In genomic region chr14:55886571-55887382, GRCm38 (mm10) we compare ENCODE assay signal across 8 mouse cellular contexts. TPM values are rescaled to one million over a fixed set of nuclear protein-coding genes. Genes with fewer than 3 reads are reported as not detected.
DNase-seq lines count a peak whose midpoint lies in the region; ATAC-seq and TF ChIP-seq lines count a peak whose summit lies in the region.

No protein-coding gene starts in this region.

- intact Hi-C loops in heart, postnatal 25 days (cut with DNase I) = no loop called here

- 79% methylated on average over 24 of the region's 24 CpGs for WGBS in intestine, postnatal 0 days
- WGBS in neural tube, embryonic 15.5 days = 85% methylated on average over 24 of the region's 24 CpGs

- H3K9me3 ChIP-seq in megakaryocyte, embryonic 14.5 days = no peaks in the 10 kb centered on the region
- H3K9me3 ChIP-seq in intestine, postnatal 0 days (ENCODE audit: control insufficient read depth) = no peaks in the 10 kb centered on the region
- H3K9me3 ChIP-seq in neural tube, embryonic 15.5 days (replicated peaks) = no peaks in the 10 kb centered on the region

- H3K36me3 ChIP-seq in megakaryocyte, embryonic 14.5 days (replicated peaks; ENCODE audit: low read length) = peaks cover 62% of the 10 kb centered on the region
- peaks cover 52% of the 10 kb centered on the region for H3K36me3 ChIP-seq in intestine, postnatal 0 days (ENCODE audit: control insufficient read depth, insufficient read depth)
- H3K36me3 ChIP-seq in neural tube, embryonic 15.5 days = peaks cover 47% of the 10 kb centered on the region

- H3K4me2 ChIP-seq in intestine, postnatal 0 days (replicated peaks; ENCODE audit: low read depth) = peak overlapping the region; percentile 86
- peak overlapping the region; percentile 83; the same call in 1 of the 2 replicates for H3K4me2 ChIP-seq in neural tube, embryonic 15.5 days

- peak; percentile 91 for DNase-seq in heart, adult 11 months
- no peak for DNase-seq in heart, postnatal 25 days (ENCODE audit: low spot score)
- no peak for DNase-seq in ovary, postnatal 36 days (ENCODE audit: low spot score)
- no peak for DNase-seq in frontal cortex, postnatal 14 days (ENCODE audit: low spot score in 2 of 2)

- no peak for TF ChIP-seq CTCF in intestine, postnatal 0 days (IDR thresholded peaks at IDR 0.05; ENCODE audit: low read depth)

- H3K4me3 ChIP-seq in megakaryocyte, embryonic 14.5 days (replicated peaks) = peak overlapping the region; percentile 94
- H3K4me3 ChIP-seq in intestine, postnatal 0 days (ENCODE audit: low read depth, low read length) = 0 out of 2 replicates have a peak overlapping the region, but pooled peaks have one; percentile 81
- no peak overlapping the region for H3K4me3 ChIP-seq in neural tube, embryonic 15.5 days (replicated peaks)

- no peak for ATAC-seq in megakaryocyte, adult 5-6 weeks (ENCODE audit: poor library complexity, severe bottlenecking)
- no peak for ATAC-seq in intestine, postnatal 0 days
- no peak for ATAC-seq in neural tube, embryonic 15.5 days (ENCODE audit: low FRiP score)

- no peak overlapping the region for H3K27ac ChIP-seq in intestine, postnatal 0 days (ENCODE audit: low read depth, low read length)
- H3K27ac ChIP-seq in neural tube, embryonic 15.5 days (replicated peaks) = no peak overlapping the region

- H3K4me1 ChIP-seq in megakaryocyte, embryonic 14.5 days = peaks cover 88% of the 10 kb centered on the region
- peaks cover 18% of the 10 kb centered on the region for H3K4me1 ChIP-seq in intestine, postnatal 0 days (replicated peaks; ENCODE audit: control insufficient read depth, insufficient read depth, low read length)
- H3K4me1 ChIP-seq in neural tube, embryonic 15.5 days = peaks cover 32% of the 10 kb centered on the region

- no peaks in the 10 kb centered on the region for H3K27me3 ChIP-seq in megakaryocyte, embryonic 14.5 days (replicated peaks)
- H3K27me3 ChIP-seq in intestine, postnatal 0 days (replicated peaks; ENCODE audit: control insufficient read depth, insufficient read depth, low read length) = no peaks in the 10 kb centered on the region
- no peaks in the 10 kb centered on the region for H3K27me3 ChIP-seq in neural tube, embryonic 15.5 days (replicated peaks)

- H3K9ac ChIP-seq in intestine, postnatal 0 days (ENCODE audit: low read depth, low read length) = no peak overlapping the region
- H3K9ac ChIP-seq in neural tube, embryonic 15.5 days (replicated peaks) = 0 out of 2 replicates have a peak overlapping the region, but pooled peaks have one; percentile 29

RNA-seq across cellular contexts. Expression of gene Khnyn, which starts 2.0 kb away (rescaled TPM):
- 10 to 100 TPM; 11.6 to 13.5 TPM for total RNA-seq in heart, postnatal 25 days (2021)
- polyA plus RNA-seq in megakaryocyte, embryonic 14.5 days (2012; ENCODE audit: insufficient read depth, low replicate concordance) = 7.3 and 10.5 TPM in 2 replicates
- total RNA-seq in megakaryocyte, adult 5-6 weeks (2015) = 9.4 and 11.8 TPM in 2 replicates
- 33.7 and 37.6 TPM in 2 replicates for total RNA-seq in megakaryocyte, adult 5-6 weeks (2017)
- 5.1 and 6.3 TPM in 2 replicates for polyA plus RNA-seq in intestine, postnatal 0 days (2015; fragmentation: Nextera tagmentation; extraction: Ambion mirVana)
- 11.0 and 11.9 TPM in 2 replicates for polyA plus RNA-seq in neural tube, embryonic 15.5 days (2015; fragmentation: Nextera tagmentation; extraction: Ambion mirVana)

RNA-seq across cellular contexts. Expression of gene Cbln3, which starts 2.6 kb away (rescaled TPM):
- total RNA-seq in heart, postnatal 25 days (2021) = under 1 TPM in 1 of 2 experiments, not detected in 1; 0.14 TPM
- 1.2 TPM in 1 of 2 replicates, not detected in the other for polyA plus RNA-seq in megakaryocyte, embryonic 14.5 days (2012; ENCODE audit: insufficient read depth, low replicate concordance)
- 0.40 TPM in 1 of 2 replicates, not detected in the other for total RNA-seq in megakaryocyte, adult 5-6 weeks (2015)
- 0.44 TPM in 1 of 2 replicates, not detected in the other for total RNA-seq in megakaryocyte, adult 5-6 weeks (2017)
- 0.16 and 0.26 TPM in 2 replicates for polyA plus RNA-seq in intestine, postnatal 0 days (2015; fragmentation: Nextera tagmentation; extraction: Ambion mirVana)
- polyA plus RNA-seq in neural tube, embryonic 15.5 days (2015; fragmentation: Nextera tagmentation; extraction: Ambion mirVana) = 0.45 and 0.58 TPM in 2 replicates

RNA-seq across cellular contexts. Expression of gene Sdr39u1, which starts 13.3 kb away (rescaled TPM):
- total RNA-seq in heart, postnatal 25 days (2021) = 100 to 1,000 TPM; 107 to 108 TPM
- 6.6 TPM in 1 of 2 replicates, not detected in the other for polyA plus RNA-seq in megakaryocyte, embryonic 14.5 days (2012; ENCODE audit: insufficient read depth, low replicate concordance)
- 1.9 and 3.0 TPM in 2 replicates for total RNA-seq in megakaryocyte, adult 5-6 weeks (2015)
- total RNA-seq in megakaryocyte, adult 5-6 weeks (2017) = 0.99 and 2.9 TPM in 2 replicates
- 70.9 and 71.5 TPM in 2 replicates for polyA plus RNA-seq in intestine, postnatal 0 days (2015; fragmentation: Nextera tagmentation; extraction: Ambion mirVana)
- polyA plus RNA-seq in neural tube, embryonic 15.5 days (2015; fragmentation: Nextera tagmentation; extraction: Ambion mirVana) = 148 and 166 TPM in 2 replicates

RNA-seq across cellular contexts. Expression of gene Nynrin, which starts 33.0 kb away (rescaled TPM):
- total RNA-seq in heart, postnatal 25 days (2021) = 1 to 10 TPM; 8.2 to 9.7 TPM
- polyA plus RNA-seq in megakaryocyte, embryonic 14.5 days (2012; ENCODE audit: insufficient read depth, low replicate concordance) = 0.61 and 1.4 TPM in 2 replicates
- total RNA-seq in megakaryocyte, adult 5-6 weeks (2015) = 1.1 and 1.6 TPM in 2 replicates
- total RNA-seq in megakaryocyte, adult 5-6 weeks (2017) = 1.4 and 1.5 TPM in 2 replicates
- polyA plus RNA-seq in intestine, postnatal 0 days (2015; fragmentation: Nextera tagmentation; extraction: Ambion mirVana) = 2.2 and 2.5 TPM in 2 replicates
- polyA plus RNA-seq in neural tube, embryonic 15.5 days (2015; fragmentation: Nextera tagmentation; extraction: Ambion mirVana) = 9.5 and 10.8 TPM in 2 replicates

RNA-seq across cellular contexts. Expression of gene Cma1, which starts 57.7 kb away (rescaled TPM):
- total RNA-seq in heart, postnatal 25 days (2021) = 1 to 10 TPM; 1.0 to 2.5 TPM
- polyA plus RNA-seq in megakaryocyte, embryonic 14.5 days (2012; ENCODE audit: insufficient read depth, low replicate concordance) = 0.87 TPM in 1 of 2 replicates, not detected in the other
- 0.51 and 1.0 TPM in 2 replicates for total RNA-seq in megakaryocyte, adult 5-6 weeks (2015)
- 1.8 TPM in 1 of 2 replicates, not detected in the other for total RNA-seq in megakaryocyte, adult 5-6 weeks (2017)
- polyA plus RNA-seq in intestine, postnatal 0 days (2015; fragmentation: Nextera tagmentation; extraction: Ambion mirVana) = 5.8 and 6.4 TPM in 2 replicates
- polyA plus RNA-seq in neural tube, embryonic 15.5 days (2015; fragmentation: Nextera tagmentation; extraction: Ambion mirVana) = 1.7 and 3.5 TPM in 2 replicates
